Mouse (Mus musculus) MEL (cell line): ENCODE measurements around the gene Slc22a20. TPM values are rescaled to one million over a fixed set of nuclear protein-coding genes. Genes with fewer than 3 reads are reported as not detected.

Experiments used
- DNase-seq: peaks from one replicate; pipeline ENCODE4 v3.0.0; 2011; ENCODE audit warnings: low read depth, low spot score
- H3K27ac ChIP-seq: 2 replicates; pipeline ENCODE4 v1.5.1; 2012; ENCODE audit warnings: low read depth, mild to moderate bottlenecking, control low read depth, low read length, moderate library complexity; ENCODE audit not compliant: control insufficient read depth
- H3K27me3 ChIP-seq, 2 experiments: fragments of 150-350 bp in 1 of 2; sonication (generic) in 1 of 2; 2 replicates each; pipeline ENCODE4 v1.6.1; 2012; ENCODE audit warnings: low read length in 2 of 2, mild to moderate bottlenecking in 2 of 2, improper control_type of control experiment in 1 of 2, moderate library complexity in 1 of 2; ENCODE audit not compliant: insufficient read depth in 2 of 2, control insufficient read depth in 1 of 2
- H3K36me3 ChIP-seq, 2 experiments: 2 replicates each; pipeline ENCODE4 v1.6.1; 2012 to 2014; ENCODE audit warnings: low read length in 2 of 2, improper control_type of control experiment in 1 of 2, inconsistent platforms in 1 of 2, mild to moderate bottlenecking in 1 of 2; ENCODE audit not compliant: insufficient read depth in 2 of 2, control insufficient read depth in 1 of 2
- H3K4me1 ChIP-seq, 2 experiments: fragments of 150-350 bp in 1 of 2; sonication (generic) in 1 of 2; 2 replicates each; pipeline ENCODE4 v1.6.1; 2012; ENCODE audit warnings: low read length in 2 of 2, improper control_type of control experiment in 1 of 2, mild to moderate bottlenecking in 1 of 2; ENCODE audit not compliant: insufficient read depth in 2 of 2, control insufficient read depth in 1 of 2
- H3K4me3 ChIP-seq, 2 experiments: fragments of 150-350 bp in 1 of 2; sonication (generic) in 1 of 2; 2 replicates each; pipeline ENCODE4 v1.5.1; 2012; ENCODE audit warnings: low read depth in 2 of 2, low read length in 2 of 2, mild to moderate bottlenecking in 2 of 2, moderate library complexity in 2 of 2, control low read depth in 1 of 2, improper control_type of control experiment in 1 of 2; ENCODE audit not compliant: control insufficient read depth in 1 of 2, insufficient read depth in 1 of 2
- H3K79me2 ChIP-seq: 2 replicates; pipeline ENCODE4 v1.6.1; 2012; ENCODE audit warnings: mild to moderate bottlenecking, low read length, moderate library complexity; ENCODE audit not compliant: control insufficient read depth, poor library complexity, insufficient read depth
- H3K9ac ChIP-seq: 2 replicates; pipeline ENCODE4 v1.6.1; 2012; ENCODE audit warnings: low read depth, mild to moderate bottlenecking, control low read depth, low read length, moderate library complexity; ENCODE audit not compliant: control insufficient read depth, poor library complexity, severe bottlenecking
- H3K9me3 ChIP-seq: fragments of 150-350 bp; sonication (generic); replicated peaks from 2 replicates; pipeline ENCODE4 v1.6.1; 2012; ENCODE audit warnings: mild to moderate bottlenecking, low read length, improper control_type of control experiment, moderate library complexity; ENCODE audit not compliant: insufficient read depth
- BHLHE40 ChIP-seq: IDR thresholded peaks from 2 replicates; pipeline ENCODE4 v1.6.1; 2012; ENCODE audit warnings: low read depth, mild to moderate bottlenecking, inconsistent platforms, low read length, improper control_type of control experiment, borderline replicate concordance
- CTCF ChIP-seq, 3 experiments: IDR thresholded peaks in 2 of 3; conservative IDR thresholded peaks in 1 of 3; 2 replicates each; pipeline ENCODE4 v1.5.1; 2011 to 2012; ENCODE audit warnings: low read length in 3 of 3, low read depth in 2 of 3, mild to moderate bottlenecking in 2 of 3, improper control_type of control experiment in 1 of 3, inconsistent platforms in 1 of 3, mixed read lengths in 1 of 3, moderate library complexity in 1 of 3; ENCODE audit not compliant: control insufficient read depth in 1 of 3, insufficient read depth in 1 of 3, poor library complexity in 1 of 3, severe bottlenecking in 1 of 3
- E2F4 ChIP-seq: IDR thresholded peaks from 2 replicates; pipeline ENCODE4 v1.6.1; 2011; ENCODE audit warnings: low read depth, low read length, improper control_type of control experiment, borderline replicate concordance
- ELF1 ChIP-seq: IDR thresholded peaks from 2 replicates; pipeline ENCODE4 v1.6.1; 2014; ENCODE audit warnings: low read depth, mild to moderate bottlenecking, inconsistent platforms, low read length, improper control_type of control experiment, moderate library complexity
- GABPA ChIP-seq: IDR thresholded peaks from 2 replicates; pipeline ENCODE4 v1.6.1; 2012; ENCODE audit warnings: low read depth, mild to moderate bottlenecking, inconsistent platforms, low read length, improper control_type of control experiment, moderate library complexity
- GATA1 ChIP-seq: IDR thresholded peaks from 2 replicates; pipeline ENCODE4 v1.6.1; 2011; ENCODE audit warnings: low read depth, low read length, improper control_type of control experiment
- HCFC1 ChIP-seq: IDR thresholded peaks from 2 replicates; pipeline ENCODE4 v1.6.1; 2012; ENCODE audit warnings: low read depth, mild to moderate bottlenecking, inconsistent platforms, low read length, improper control_type of control experiment, moderate library complexity
- MAFK ChIP-seq: IDR thresholded peaks from 2 replicates; pipeline ENCODE4 v1.6.1; 2011; ENCODE audit warnings: low read depth, mild to moderate bottlenecking, low read length, improper control_type of control experiment, borderline replicate concordance
- MAX ChIP-seq: IDR thresholded peaks from 2 replicates; pipeline ENCODE4 v1.6.1; 2011; ENCODE audit warnings: low read length, improper control_type of control experiment
- MXI1 ChIP-seq: IDR thresholded peaks from 2 replicates; pipeline ENCODE4 v1.6.1; 2011; ENCODE audit warnings: mild to moderate bottlenecking, low read depth, low read length, improper control_type of control experiment
- MYB ChIP-seq: IDR thresholded peaks from 2 replicates; pipeline ENCODE4 v1.6.1; 2011; ENCODE audit warnings: mild to moderate bottlenecking, low read depth, low read length, improper control_type of control experiment
- MYC ChIP-seq: IDR thresholded peaks from 2 replicates; pipeline ENCODE4 v1.6.1; 2011; ENCODE audit warnings: low read depth, mild to moderate bottlenecking, low read length, improper control_type of control experiment, moderate library complexity
- NELFE ChIP-seq: IDR thresholded peaks from 2 replicates; pipeline ENCODE4 v1.6.1; 2011; ENCODE audit warnings: low read depth, low read length, improper control_type of control experiment
- NRF1 ChIP-seq: IDR thresholded peaks from 2 replicates; pipeline ENCODE4 v1.6.1; 2014; ENCODE audit warnings: low read depth, mild to moderate bottlenecking, inconsistent platforms, low read length, improper control_type of control experiment, moderate library complexity; ENCODE audit not compliant: poor library complexity, insufficient read depth, severe bottlenecking
- POLR2A ChIP-seq, 2 experiments: IDR thresholded peaks; 2 replicates each; pipeline ENCODE4 v1.6.1; 2011 to 2012; ENCODE audit warnings: low read length in 2 of 2, mild to moderate bottlenecking in 2 of 2, control low read depth in 1 of 2, improper control_type of control experiment in 1 of 2, low read depth in 1 of 2, moderate library complexity in 1 of 2; ENCODE audit not compliant: control insufficient read depth in 1 of 2, insufficient read depth in 1 of 2, poor library complexity in 1 of 2
- POLR2AphosphoS2 ChIP-seq: IDR thresholded peaks from 2 replicates; pipeline ENCODE4 v1.6.1; 2011; ENCODE audit warnings: low read length, improper control_type of control experiment
- POLR2AphosphoS5 ChIP-seq: IDR thresholded peaks from 2 replicates; pipeline ENCODE4 v1.6.1; 2012; ENCODE audit warnings: low read depth, borderline replicate concordance, mild to moderate bottlenecking, inconsistent platforms, low read length, moderate library complexity, mixed read lengths
- RAD21 ChIP-seq: IDR thresholded peaks from 2 replicates; pipeline ENCODE4 v1.6.1; 2011; ENCODE audit warnings: mild to moderate bottlenecking, low read depth, low read length, improper control_type of control experiment
- SIN3A ChIP-seq: IDR thresholded peaks from 2 replicates; pipeline ENCODE4 v1.6.1; 2012; ENCODE audit warnings: low read length, improper control_type of control experiment, inconsistent platforms
- SMC3 ChIP-seq: IDR thresholded peaks from 2 replicates; pipeline ENCODE4 v1.6.1; 2011; ENCODE audit warnings: low read depth, low read length, improper control_type of control experiment
- TBP ChIP-seq: IDR thresholded peaks from 2 replicates; pipeline ENCODE4 v1.8.0; 2011; ENCODE audit warnings: low read depth, low read length, improper control_type of control experiment
- TCF12 ChIP-seq: IDR thresholded peaks from 2 replicates; pipeline ENCODE4 v1.6.1; 2014; ENCODE audit warnings: low read depth, mild to moderate bottlenecking, inconsistent platforms, low read length, improper control_type of control experiment, moderate library complexity
- USF1 ChIP-seq: IDR thresholded peaks from 2 replicates; pipeline ENCODE4 v1.6.1; 2014; ENCODE audit warnings: low read depth, mild to moderate bottlenecking, inconsistent platforms, low read length, improper control_type of control experiment, moderate library complexity
- USF2 ChIP-seq, 2 experiments: IDR thresholded peaks; 2 replicates each; pipeline ENCODE4 v1.6.1; 2011 to 2012; ENCODE audit warnings: improper control_type of control experiment in 2 of 2, low read length in 2 of 2, borderline replicate concordance in 1 of 2, inconsistent platforms in 1 of 2, low read depth in 1 of 2, mild to moderate bottlenecking in 1 of 2; ENCODE audit not compliant: insufficient read depth in 1 of 2
- ZC3H11A ChIP-seq: IDR thresholded peaks from 2 replicates; pipeline ENCODE4 v1.6.1; 2012; ENCODE audit warnings: low read depth, mild to moderate bottlenecking, inconsistent platforms, low read length, improper control_type of control experiment
- ZNF384 ChIP-seq: IDR thresholded peaks from 2 replicates; pipeline ENCODE4 v1.6.1; 2012; ENCODE audit warnings: low read depth, mild to moderate bottlenecking, inconsistent platforms, low read length, improper control_type of control experiment
- polyA plus RNA-seq, 2 experiments: library from polyadenylated mRNA; stranded (reverse) in 1 of 2; unstranded in 1 of 2; fragments of >175 nt in 1 of 2; fragments of >200 nt in 1 of 2; gene quantifications; 2 replicates each; pipeline versions ENCODE4 v1.2.1 to v1.2.4; 2012; ENCODE audit warnings: low replicate concordance in 2 of 2, low read depth in 1 of 2; ENCODE audit not compliant: insufficient read length in 2 of 2, insufficient read depth in 1 of 2, missing spikeins in 1 of 2
- total RNA-seq: library from RNA; depleted of rRNA; stranded (reverse); fragments of 300-350 nt; gene quantifications from 2 replicates; pipeline ENCODE4 v1.2.3, GENCODE M21; 2012

Gene Slc22a20
- total and polyA plus RNA-seq, 3 experiments, result not detected

GRCm38 (mm10) chr19:6020276-6020675, 34.3 kb upstream of the Slc22a20 start:
- Histone ChIP-seq H3K9me3 (no peaks in the 10 kb centered on the region), H3K27ac (no peak overlapping the region), H3K4me1 (peaks cover 4 to 8% of the 10 kb centered on the region in 2 experiments; a peak in 3 of 4 replicates), H3K9ac (no peak overlapping the region), H3K36me3 (peaks cover 0 to 12% of the 10 kb centered on the region in 2 experiments; a peak in 2 of 4 replicates), H3K79me2 (peaks cover 1% of the 10 kb centered on the region), H3K27me3 (no peaks in the 10 kb centered on the region; a peak in 1 of 4 replicates), H3K4me3 (no peak overlapping the region)
- no peak for DNase-seq
- TF ChIP-seq SMC3, result peak; percentile 28; the same call in 1 of the 2 replicates
- no peak for TF ChIP-seq POLR2AphosphoS5
- TF ChIP-seq CTCF (IDR thresholded peaks at IDR 0.05 in 2 of 3, conservative IDR thresholded peaks at IDR 0.05 in 1 of 3; ENCODE audit: control insufficient read depth in 1 of 3, insufficient read depth in 1 of 3, low read depth in 2 of 3, low read length in 3 of 3, poor library complexity in 1 of 3, severe bottlenecking in 1 of 3), result peak in 2 of 3 experiments; percentile 10 to 14; a peak in 2 of 6 replicates
- no peak for TF ChIP-seq E2F4
- no peak for TF ChIP-seq TCF12
- no peak for TF ChIP-seq NRF1
- no peak for TF ChIP-seq MAX
- TF ChIP-seq GABPA, result no peak

- H3K36me3 ChIP-seq, result peaks cover 0 to 15% of the 10 kb centered on the region in 2 experiments; a peak in 2 of 4 replicates
- H3K9me3 ChIP-seq, result no peaks in the 10 kb centered on the region
- H3K27ac ChIP-seq, result peak overlapping the region; percentile 58
- H3K79me2 ChIP-seq, result peaks cover 10% of the 10 kb centered on the region
- H3K4me3 ChIP-seq, result peak overlapping the region; percentile 40 to 48
- no peaks in the 10 kb centered on the region for H3K27me3 ChIP-seq
- DNase-seq, result peak; percentile 93
- peak overlapping the region; percentile 51 for H3K9ac ChIP-seq
- peaks cover 4 to 16% of the 10 kb centered on the region in 2 experiments; a peak in 3 of 4 replicates for H3K4me1 ChIP-seq
- TF ChIP-seq MXI1 (peak; percentile 96), ZNF384 (peak; percentile 20; the same call in 1 of the 2 replicates), MAX (peak; percentile 89), TBP (peak; percentile 69), USF2 (IDR thresholded peaks at IDR 0.05; ENCODE audit: borderline replicate concordance in 1 of 2, insufficient read depth in 1 of 2, low read depth in 1 of 2, low read length in 2 of 2) (no peak), NELFE (peak; percentile 50; the same call in 1 of the 2 replicates), POLR2AphosphoS2 (no peak), CTCF (IDR thresholded peaks at IDR 0.05 in 2 of 3, conservative IDR thresholded peaks at IDR 0.05 in 1 of 3; ENCODE audit: control insufficient read depth in 1 of 3, insufficient read depth in 1 of 3, low read depth in 2 of 3, low read length in 3 of 3, poor library complexity in 1 of 3, severe bottlenecking in 1 of 3) (peak; percentile 91 to 97 (median 93)), ZC3H11A (peak; percentile 82), MYC (peak; percentile 96), E2F4 (no peak), MYB (no peak), ELF1 (peak; percentile 31; the same call in 1 of the 2 replicates), MAFK (0 out of 2 replicates have a peak, but pooled peaks have one; percentile 42), BHLHE40 (peak; percentile 91), POLR2A (IDR thresholded peaks at IDR 0.05; ENCODE audit: control insufficient read depth in 1 of 2, insufficient read depth in 1 of 2, low read depth in 1 of 2, low read length in 2 of 2, poor library complexity in 1 of 2) (peak; percentile 30 to 71; a peak in 2 of 4 replicates), HCFC1 (peak; percentile 45; the same call in 1 of the 2 replicates), RAD21 (peak; percentile 91), SMC3 (peak; percentile 92), SIN3A (peak; percentile 91), GATA1 (0 out of 2 replicates have a peak, but pooled peaks have one; percentile 24), NRF1 (no peak), TCF12 (0 out of 2 replicates have a peak, but pooled peaks have one; percentile 11), USF1 (peak; percentile 87)
Measured at GRCm38 (mm10) chr19:6018142-6019089, 32.5 kb upstream of the Slc22a20 start.
